Mouse (Mus musculus) C2C12 (cell line): ENCODE measurements at regions not wholly inside any gene's neighbourhood (a gene's known extent, or its start where the extent isn't known, plus 50 kb on each side); places are given as distances from the start of the nearest gene placed in this dataset.

Experiments used
- H3K27me3 ChIP-seq: one replicate; pipeline ENCODE4 v1.6.1; 2011; ENCODE audit not compliant: control insufficient read depth, insufficient read depth, insufficient read length
- H3K36me3 ChIP-seq: one replicate; pipeline ENCODE4 v1.6.1; 2011; ENCODE audit not compliant: control insufficient read depth, insufficient read depth
- H3K4me3 ChIP-seq: one replicate; pipeline ENCODE4 v1.5.1; 2011; ENCODE audit warnings: mild to moderate bottlenecking, control low read depth; ENCODE audit not compliant: poor library complexity, insufficient read depth, severe bottlenecking
- H3K79me2 ChIP-seq: one replicate; pipeline ENCODE4 v1.6.1; 2011; ENCODE audit not compliant: control insufficient read depth, insufficient read depth
- H3K79me3 ChIP-seq: one replicate; pipeline ENCODE4 v1.6.1; 2011; ENCODE audit warnings: low read depth, control low read depth
- H3ac ChIP-seq: one replicate; pipeline ENCODE3; 2011; ENCODE audit warnings: low read depth; ENCODE audit not compliant: control insufficient read depth, insufficient read length
- CEBPB ChIP-seq: IDR thresholded peaks from one replicate; pipeline ENCODE4 v1.6.1; 2011; ENCODE audit warnings: low read depth, mild to moderate bottlenecking, control low read depth, moderate library complexity
- CTCF ChIP-seq: IDR thresholded peaks from one replicate; pipeline ENCODE4 v1.5.1; 2011; ENCODE audit not compliant: control insufficient read depth, insufficient read depth, insufficient read length
- FOSL1 ChIP-seq: IDR thresholded peaks from one replicate; pipeline ENCODE4 v1.8.0; 2011; ENCODE audit warnings: mild to moderate bottlenecking, low read length; ENCODE audit not compliant: poor library complexity, insufficient read depth, severe bottlenecking
- MAX ChIP-seq: IDR thresholded peaks from one replicate; pipeline ENCODE4 v1.6.1; 2011; ENCODE audit warnings: mild to moderate bottlenecking, control low read depth
- MYOD1 ChIP-seq: IDR thresholded peaks from one replicate; pipeline ENCODE4 v1.6.1; 2011; ENCODE audit warnings: low read depth; ENCODE audit not compliant: control insufficient read depth, insufficient read length
- MYOG ChIP-seq: IDR thresholded peaks from one replicate; pipeline ENCODE4 v1.6.1; 2011; ENCODE audit not compliant: control insufficient read depth, insufficient read length; ENCODE audit errors: extremely low read depth
- USF1 ChIP-seq: IDR thresholded peaks from one replicate; pipeline ENCODE4 v1.6.1; 2011; ENCODE audit warnings: low read depth, mild to moderate bottlenecking, control low read depth, moderate library complexity

DNA sequence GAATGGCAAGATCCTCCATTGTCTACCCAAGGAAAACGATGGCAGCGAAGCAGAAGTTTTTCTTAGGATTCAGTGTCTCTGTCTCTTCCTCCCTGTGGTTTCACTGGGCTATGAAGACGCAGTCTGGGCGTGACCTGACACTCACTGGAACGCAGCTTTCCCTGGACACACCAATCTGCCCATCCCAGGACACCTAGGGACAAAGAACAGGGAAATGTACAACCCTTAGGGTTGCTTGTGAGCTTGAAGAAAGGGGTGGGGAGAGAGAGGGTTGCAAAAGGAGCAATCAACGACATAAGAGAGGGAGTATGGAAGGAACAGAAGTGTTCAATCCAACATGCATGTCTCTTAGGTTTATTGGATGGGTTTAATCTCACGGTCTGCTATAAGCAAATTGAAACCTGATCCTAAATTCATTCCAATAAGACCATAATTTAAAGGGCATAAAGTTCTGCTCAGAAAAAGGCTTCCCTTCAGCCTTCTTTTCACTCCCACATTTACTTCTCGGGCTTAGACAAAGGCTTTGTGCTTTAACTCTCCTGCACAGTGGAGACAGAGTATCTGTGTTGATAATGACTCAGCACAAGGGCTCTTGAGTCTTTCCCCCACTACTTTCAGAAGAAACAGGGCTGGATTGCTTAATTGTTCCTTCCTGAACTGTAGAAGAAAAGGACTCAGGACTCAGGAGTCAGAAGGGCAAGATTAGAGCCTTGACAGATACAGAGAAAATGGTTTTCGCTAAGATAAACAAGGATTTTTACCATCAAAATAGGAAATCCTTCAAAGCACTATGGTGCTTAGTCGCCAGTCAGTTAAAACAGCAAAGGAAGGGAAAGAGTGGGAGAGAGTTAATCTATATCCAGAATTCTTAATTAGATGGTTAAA, 147.3 kb upstream of the Cited2 start:
- Histone ChIP-seq H3K27me3 (no peaks in the 10 kb centered on the region), H3K36me3 (no peaks in the 10 kb centered on the region), H3K4me3 (no peak overlapping the region), H3K79me3 (no peaks in the 10 kb centered on the region), H3ac (no peak overlapping the region), H3K79me2 (no peaks in the 10 kb centered on the region)
- TF ChIP-seq FOSL1 (no peak), MYOG (no peak), MYOD1 (no peak), USF1 (no peak), CTCF (no peak), MAX (no peak), CEBPB (peak; percentile 87)

DNA sequence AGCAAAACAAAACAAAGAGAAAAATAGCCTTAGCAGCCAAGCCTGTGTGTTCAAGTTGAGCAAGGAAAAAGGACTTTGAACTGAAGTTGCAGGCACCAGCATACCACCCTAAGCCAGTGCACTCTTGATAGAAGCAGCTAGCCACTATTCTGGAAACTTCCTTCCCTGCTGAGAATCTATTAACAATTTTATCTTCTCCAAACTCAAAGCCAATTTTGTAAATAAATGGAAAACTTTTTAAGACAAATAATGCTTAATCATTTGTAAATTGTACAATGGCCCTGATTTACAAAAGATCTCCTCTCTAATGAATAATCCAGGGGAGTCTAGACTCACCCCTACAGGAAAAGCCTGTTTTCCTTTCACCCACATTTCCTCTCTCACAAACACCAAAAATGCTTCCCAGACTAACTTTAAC, 146.7 kb upstream of the Cited2 start:
- Histone ChIP-seq H3K79me3 (no peaks in the 10 kb centered on the region), H3K4me3 (no peak overlapping the region), H3K79me2 (no peaks in the 10 kb centered on the region), H3K27me3 (no peaks in the 10 kb centered on the region), H3K36me3 (no peaks in the 10 kb centered on the region), H3ac (no peak overlapping the region)
- TF ChIP-seq CTCF: no peak
- no peak for TF ChIP-seq FOSL1
- TF ChIP-seq MAX: no peak
- no peak for TF ChIP-seq MYOG
- TF ChIP-seq MYOD1: no peak
- no peak for TF ChIP-seq USF1
- no peak for TF ChIP-seq CEBPB

DNA sequence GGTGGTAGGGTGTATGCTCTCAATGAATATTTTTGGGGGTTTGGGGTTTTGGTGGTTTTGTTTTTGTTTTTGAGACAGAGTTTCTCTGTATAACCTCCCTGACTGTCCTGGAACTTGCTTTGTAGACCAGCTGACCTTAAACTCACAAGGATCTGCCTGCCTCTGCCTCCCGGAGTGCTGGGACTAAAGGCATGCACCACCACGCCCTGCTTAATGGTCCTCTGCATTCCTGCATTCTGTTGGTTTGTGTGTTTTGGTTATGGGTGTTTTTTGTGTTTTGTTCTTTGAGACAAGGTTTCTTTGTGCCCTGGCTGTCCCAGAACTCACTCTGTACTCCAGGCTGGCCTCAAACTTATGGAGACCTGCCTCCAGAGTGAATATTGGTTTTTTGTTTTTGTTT, 143.6 kb upstream of the Cited2 start:
- Histone ChIP-seq H3K79me2 (no peaks in the 10 kb centered on the region), H3K79me3 (no peaks in the 10 kb centered on the region), H3ac (no peak overlapping the region), H3K4me3 (no peak overlapping the region), H3K27me3 (no peaks in the 10 kb centered on the region), H3K36me3 (no peaks in the 10 kb centered on the region)
- TF ChIP-seq MAX (no peak), CTCF (no peak), MYOD1 (no peak), FOSL1 (no peak), USF1 (no peak), MYOG (no peak), CEBPB (no peak)

DNA sequence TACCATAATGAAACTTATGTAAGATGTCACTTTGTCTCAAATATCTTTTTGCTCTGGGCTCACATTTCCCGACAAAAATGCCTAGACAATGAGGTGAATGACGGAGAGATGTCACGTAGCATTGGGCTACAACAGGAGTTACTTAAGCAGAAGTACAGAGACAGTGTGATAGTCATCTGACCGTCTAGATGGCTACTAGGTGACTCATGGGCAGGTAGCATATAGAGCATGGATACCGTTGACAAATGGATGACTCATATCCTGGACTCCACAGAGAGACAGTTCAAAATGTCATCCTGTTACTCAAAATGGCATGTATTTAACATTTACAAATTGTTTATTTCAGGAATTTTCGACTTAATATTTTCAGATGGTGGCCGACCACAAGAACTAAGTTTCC, 138.2 kb upstream of the Cited2 start:
- H3K79me2 ChIP-seq: no peaks in the 10 kb centered on the region
- no peaks in the 10 kb centered on the region for H3K36me3 ChIP-seq
- no peaks in the 10 kb centered on the region for H3K79me3 ChIP-seq
- H3ac ChIP-seq: no peak overlapping the region
- no peak overlapping the region for H3K4me3 ChIP-seq
- H3K27me3 ChIP-seq: no peaks in the 10 kb centered on the region
- TF ChIP-seq USF1 (peak; percentile 57), CEBPB (no peak), MYOD1 (peak; percentile 36), CTCF (no peak), MYOG (no peak), FOSL1 (peak; percentile 95), MAX (peak; percentile 86)

DNA sequence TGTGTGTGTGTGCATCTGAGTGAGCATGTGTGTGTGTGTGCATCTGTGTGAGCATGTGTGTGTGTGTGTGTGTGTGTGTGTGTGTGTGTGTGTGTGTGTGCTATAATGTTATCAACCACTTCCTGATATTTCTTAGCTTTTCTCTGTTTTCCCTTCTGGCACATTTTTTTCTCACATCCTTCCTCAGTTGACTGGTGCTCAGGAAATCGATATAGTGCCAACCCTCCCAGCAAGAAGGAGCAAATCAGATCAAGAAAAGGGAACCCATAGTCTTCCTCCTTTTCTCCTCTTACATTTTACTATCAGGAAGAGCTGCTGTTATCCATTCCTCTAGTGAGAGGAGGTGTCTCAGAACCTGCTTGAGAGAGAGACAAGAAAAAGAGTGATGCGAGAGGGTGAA, 136.1 kb upstream of the Cited2 start:
- no peaks in the 10 kb centered on the region for H3K36me3 ChIP-seq
- no peaks in the 10 kb centered on the region for H3K79me3 ChIP-seq
- no peaks in the 10 kb centered on the region for H3K27me3 ChIP-seq
- H3K79me2 ChIP-seq: no peaks in the 10 kb centered on the region
- H3ac ChIP-seq: no peak overlapping the region
- H3K4me3 ChIP-seq: no peak overlapping the region
- TF ChIP-seq USF1 (no peak), CEBPB (no peak), CTCF (no peak), FOSL1 (no peak), MAX (no peak), MYOD1 (no peak), MYOG (no peak)
